Mouse (Mus musculus) kidney, adult 2 months (tissue): Measurements from ENCODE around the gene Tsga10. TPM values are rescaled to one million over a fixed set of nuclear protein-coding genes. Genes with fewer than 3 reads are reported as not detected.

Experiments
- DNase-seq: peaks from one replicate; pipeline ENCODE4 v3.0.0; 2021
- H3K27ac ChIP-seq: fragments of 200-500 bp; 2 replicates; pipeline ENCODE4 v1.5.1; 2012; ENCODE audit warnings: low read depth, low read length, control low read depth, inconsistent platforms; ENCODE audit not compliant: insufficient read depth
- H3K27me3 ChIP-seq: fragments of 200-500 bp; replicated peaks from 2 replicates; pipeline ENCODE4 v1.6.1; 2012; ENCODE audit warnings: mild to moderate bottlenecking, moderate library complexity, low read length, inconsistent platforms; ENCODE audit not compliant: control insufficient read depth, insufficient read depth
- H3K36me3 ChIP-seq: fragments of 200-500 bp; 2 replicates; pipeline ENCODE4 v1.6.1; 2012; ENCODE audit warnings: mild to moderate bottlenecking, moderate library complexity, low read length, inconsistent platforms; ENCODE audit not compliant: control insufficient read depth, insufficient read depth
- H3K4me1 ChIP-seq: fragments of 200-500 bp; 2 replicates; pipeline ENCODE4 v1.6.1; 2011; ENCODE audit warnings: low read length; ENCODE audit not compliant: control insufficient read depth, insufficient read depth
- H3K4me3 ChIP-seq: fragments of 200-500 bp; 2 replicates; pipeline ENCODE4 v1.5.1; 2011; ENCODE audit warnings: mild to moderate bottlenecking, low read depth, low read length, control low read depth; ENCODE audit not compliant: insufficient read depth
- CTCF ChIP-seq: fragments of 200-500 bp; conservative IDR thresholded peaks from 2 replicates; pipeline ENCODE4 v1.5.1; 2011; ENCODE audit warnings: low read depth, mild to moderate bottlenecking, control low read depth, low read length, moderate library complexity, mixed read lengths; ENCODE audit not compliant: insufficient read depth, insufficient read length
- POLR2A ChIP-seq: fragments of 200-500 bp; IDR thresholded peaks from one replicate; pipeline ENCODE4 v1.6.1; 2011; ENCODE audit warnings: low read depth, low read length, control low read depth
- WGBS: fragments of 180-500 bp; shearing (Covaris S2); methylation state at CpG from one replicate; pipeline ENCODE4 v1.1.7; 2018; 5-methylcytosine and 5-hydroxymethylcytosine counted together
- polyA plus RNA-seq: library from polyadenylated mRNA; depleted of rRNA; stranded (reverse); fragments of >200 nt; gene quantifications from 2 replicates; pipeline ENCODE4 v1.2.3, GENCODE M21; 2012

The Tsga10 gene
- polyA plus RNA-seq, 1 experiment: 0.72 TPM

- TF ChIP-seq CTCF: no peak
- TF ChIP-seq POLR2A: peak; percentile 37
- no peaks in the 10 kb centered on the region for H3K36me3 ChIP-seq
- peak; percentile 96 for DNase-seq
- peak within 1 kb of the TSS; percentile 85 for H3K4me3 ChIP-seq
- no peaks in the 10 kb centered on the region for H3K27me3 ChIP-seq
- H3K27ac ChIP-seq: peak within 1 kb of the TSS; percentile 90
- peaks cover 5% of the 10 kb centered on the region; the same call in 1 of the 2 replicates for H3K4me1 ChIP-seq
- under 1% methylated on average over 41 of the region's 41 CpGs for WGBS
Measured at GRCm38 (mm10) chr1:37890025-37890652, 23.9 kb upstream of the Tsga10 start, which contains the start of the genes Mitd1 and Mrpl30. Mitd1 (minus strand) TSS chr1:37890411. Mrpl30 (plus strand) TSS chr1:37890477.

DNA sequence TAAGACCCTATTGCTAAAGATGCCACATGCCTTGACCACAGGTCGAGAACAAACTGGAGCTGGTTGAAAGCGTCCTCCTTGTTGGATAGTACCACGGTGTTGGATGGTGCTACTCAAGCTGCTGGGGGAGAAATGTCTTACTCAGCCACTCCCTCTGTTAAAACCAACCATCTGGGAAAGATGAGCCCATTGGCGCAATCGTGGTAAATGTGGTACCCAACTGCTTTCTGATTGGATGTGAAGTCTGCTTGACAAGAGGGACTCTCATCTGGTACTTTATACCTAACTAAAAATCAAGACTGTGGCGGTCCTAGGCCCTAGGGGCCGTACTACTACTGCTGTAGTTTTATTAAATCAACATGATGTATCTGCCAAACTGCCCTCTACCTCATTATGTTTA lies 23.0 kb upstream of the Tsga10 start:
- Histone ChIP-seq H3K27me3 (no peaks in the 10 kb centered on the region), H3K4me1 (peaks cover 5% of the 10 kb centered on the region; the same call in 1 of the 2 replicates), H3K36me3 (peaks cover 1% of the 10 kb centered on the region; the same call in 1 of the 2 replicates), H3K4me3 (peak overlapping the region; percentile 85), H3K27ac (no peak overlapping the region; the same call in 1 of the 2 replicates)
- no peak for DNase-seq
- WGBS: 79% methylated on average over 7 of the region's 7 CpGs
- TF ChIP-seq CTCF (no peak), POLR2A (no peak)

- WGBS: 89% methylated on average over 4 of the region's 4 CpGs
- Histone ChIP-seq H3K27ac (no peak overlapping the region), H3K4me3 (no peak overlapping the region), H3K27me3 (no peaks in the 10 kb centered on the region), H3K36me3 (peaks cover 7% of the 10 kb centered on the region; the same call in 1 of the 2 replicates), H3K4me1 (peaks cover under 1% of the 10 kb centered on the region; the same call in 1 of the 2 replicates)
- TF ChIP-seq POLR2A (no peak), CTCF (no peak)
- no peak for DNase-seq
Measured at GRCm38 (mm10) chr1:37884451-37884850, 18.2 kb upstream of the Tsga10 start.

GRCm38 (mm10) chr1:37883411-37883810 lies 17.2 kb upstream of the Tsga10 start:
- Histone ChIP-seq H3K27ac (no peak overlapping the region), H3K27me3 (no peaks in the 10 kb centered on the region), H3K4me1 (no peaks in the 10 kb centered on the region), H3K4me3 (no peak overlapping the region), H3K36me3 (peaks cover 8% of the 10 kb centered on the region)
- 92% methylated on average over 4 of the region's 4 CpGs for WGBS
- DNase-seq: no peak
- TF ChIP-seq POLR2A: no peak
- TF ChIP-seq CTCF: no peak

DNA sequence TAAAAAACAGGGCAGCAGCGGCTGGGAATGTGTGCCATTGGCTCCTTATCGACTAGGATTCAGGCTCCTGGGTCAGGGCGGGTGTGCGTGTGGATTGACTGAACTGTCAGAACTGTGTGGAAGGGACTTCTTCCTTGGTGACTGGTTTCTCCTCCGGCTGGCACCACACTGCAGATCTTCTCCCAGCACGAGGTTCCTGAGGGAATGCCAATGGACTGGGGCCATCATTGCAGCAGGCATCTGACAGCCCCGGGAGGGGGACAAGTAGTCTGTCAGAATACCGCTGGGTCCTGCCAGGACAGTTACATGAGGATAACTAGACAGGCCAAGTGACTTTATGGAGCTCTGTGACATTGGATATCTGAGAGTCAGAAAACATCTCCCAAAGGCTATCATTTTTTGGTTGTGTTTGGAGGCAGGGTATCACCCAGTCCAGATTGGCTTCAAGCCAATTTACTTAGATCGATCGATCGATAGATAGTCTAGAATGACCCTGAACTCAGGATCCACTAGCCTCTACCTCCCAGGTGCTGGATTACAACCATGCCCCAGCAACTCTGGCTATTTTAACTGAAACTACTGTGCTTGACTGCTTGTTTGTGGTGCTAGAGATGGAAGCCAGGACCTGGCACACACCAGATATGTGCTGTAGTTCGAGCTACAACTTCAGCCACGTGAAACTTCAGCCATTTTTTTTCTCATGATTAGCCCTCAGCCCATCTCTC lies 11.7 kb upstream of the Tsga10 start:
- Histone ChIP-seq H3K27ac (no peak overlapping the region), H3K27me3 (no peaks in the 10 kb centered on the region), H3K4me1 (no peaks in the 10 kb centered on the region), H3K4me3 (no peak overlapping the region), H3K36me3 (peaks cover 6% of the 10 kb centered on the region)
- no peak for DNase-seq
- 92% methylated on average over 13 of the region's 13 CpGs for WGBS
- TF ChIP-seq POLR2A (no peak), CTCF (no peak)

DNA sequence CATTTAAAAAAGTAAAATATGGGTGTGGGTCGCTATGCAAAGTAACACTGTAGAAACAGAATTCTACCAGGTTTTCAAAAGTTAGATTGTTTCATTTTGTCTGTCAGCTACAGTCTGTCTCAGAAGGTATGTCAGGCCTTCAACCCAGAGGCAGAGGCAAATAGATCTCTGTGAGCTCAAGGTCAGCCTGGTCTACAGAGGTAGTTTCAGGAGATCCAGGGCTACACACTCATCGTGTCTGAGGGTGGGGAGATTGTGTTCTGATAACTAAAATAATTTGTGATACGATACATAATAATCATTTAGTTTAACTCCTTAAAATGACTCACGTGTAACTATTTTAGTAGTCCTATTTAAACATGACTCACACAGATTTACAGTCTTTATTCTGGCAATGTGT lies 6.9 kb upstream of the Tsga10 start:
- no peak overlapping the region for H3K4me3 ChIP-seq
- no peak for TF ChIP-seq POLR2A
- no peak for TF ChIP-seq CTCF
- DNase-seq: no peak
- no peaks in the 10 kb centered on the region for H3K27me3 ChIP-seq
- no peak overlapping the region for H3K27ac ChIP-seq
- WGBS: 79% methylated on average over 4 of the region's 4 CpGs
- H3K4me1 ChIP-seq: peaks cover 7% of the 10 kb centered on the region; the same call in 1 of the 2 replicates
- H3K36me3 ChIP-seq: peaks cover 3% of the 10 kb centered on the region; the same call in 1 of the 2 replicates
